Mouse (Mus musculus) liver, embryonic 12.5 days (tissue): Measurements from ENCODE around the gene Tuba3b. TPM values are rescaled to one million over a fixed set of nuclear protein-coding genes. Genes with fewer than 3 reads are reported as not detected.

Source experiments
- ATAC-seq: fragments of 200-750 bp; cut with Nextera tagmentation; 2 replicates; pipeline ENCODE4 v1.8.0; 2017; ENCODE audit warnings: moderate number of reproducible peaks, mild to moderate bottlenecking, moderate library complexity
- H3K27ac ChIP-seq: fragments of 300-500 bp; sonication (generic); 2 replicates; pipeline ENCODE4 v1.5.1; 2016; ENCODE audit warnings: mild to moderate bottlenecking
- H3K27me3 ChIP-seq: fragments of 300-500 bp; sonication (generic); replicated peaks from 2 replicates; pipeline ENCODE4 v1.6.1; 2016; ENCODE audit warnings: mild to moderate bottlenecking, moderate library complexity
- H3K36me3 ChIP-seq: fragments of 300-500 bp; sonication (generic); 2 replicates; pipeline ENCODE4 v1.6.1; 2016; ENCODE audit warnings: mild to moderate bottlenecking, moderate library complexity
- H3K4me1 ChIP-seq: fragments of 300-500 bp; sonication (generic); 2 replicates; pipeline ENCODE4 v1.6.1; 2016
- H3K4me2 ChIP-seq: fragments of 300-500 bp; sonication (generic); 2 replicates; pipeline ENCODE4 v1.6.1; 2016; ENCODE audit warnings: mild to moderate bottlenecking, moderate library complexity
- H3K4me3 ChIP-seq: fragments of 300-500 bp; sonication (generic); 2 replicates; pipeline ENCODE4 v1.5.1; 2016; ENCODE audit warnings: mild to moderate bottlenecking, moderate library complexity
- H3K9ac ChIP-seq: fragments of 300-500 bp; sonication (generic); 2 replicates; pipeline ENCODE4 v1.6.1; 2016; ENCODE audit warnings: mild to moderate bottlenecking, moderate library complexity
- H3K9me3 ChIP-seq: fragments of 300-500 bp; sonication (generic); replicated peaks from 2 replicates; pipeline ENCODE4 v1.6.1; 2016; ENCODE audit warnings: mild to moderate bottlenecking, moderate library complexity
- WGBS: fragments of 180-500 bp; shearing (Covaris S2); methylation state at CpG from one replicate; pipeline ENCODE4 v1.1.7; 2016; ENCODE audit not compliant: insufficient replicate concordance; 5-methylcytosine and 5-hydroxymethylcytosine counted together
- polyA plus RNA-seq: library from polyadenylated mRNA; unstranded; fragments of >200 nt; fragmentation: Nextera tagmentation; extraction: Ambion mirVana; gene quantifications from 2 replicates; pipeline ENCODE4 v1.2.1, GENCODE M21; 2016

The Tuba3b gene
- polyA plus RNA-seq, 1 experiment from 2014 or later: not detected

GRCm38 (mm10) chr6:145590501-145591293, 24.9 kb upstream of the Tuba3b start:
- Histone ChIP-seq H3K36me3 (no peaks in the 10 kb centered on the region), H3K4me2 (no peak overlapping the region), H3K9ac (no peak overlapping the region), H3K4me3 (no peak overlapping the region), H3K27ac (no peak overlapping the region), H3K9me3 (no peaks in the 10 kb centered on the region), H3K27me3 (no peaks in the 10 kb centered on the region), H3K4me1 (0 out of 2 replicates have a peak, but pooled peaks cover 3% of the 10 kb centered on the region)
- no peak for ATAC-seq
- 71% methylated on average over 11 of the region's 11 CpGs for WGBS

- ATAC-seq: no peak
- H3K4me1 ChIP-seq: 0 out of 2 replicates have a peak, but pooled peaks cover 3% of the 10 kb centered on the region
- no peak overlapping the region for H3K4me3 ChIP-seq
- WGBS: 70% methylated on average over 1 of the region's 1 CpGs
- no peak overlapping the region for H3K27ac ChIP-seq
- no peaks in the 10 kb centered on the region for H3K36me3 ChIP-seq
- no peak overlapping the region for H3K4me2 ChIP-seq
- no peaks in the 10 kb centered on the region for H3K9me3 ChIP-seq
- H3K9ac ChIP-seq: no peak overlapping the region
- H3K27me3 ChIP-seq: no peaks in the 10 kb centered on the region
These were observed 24.0 kb upstream of the Tuba3b start for GRCm38 (mm10) chr6:145591578-145591977.

- ATAC-seq: no peak
- H3K4me1 ChIP-seq: 0 out of 2 replicates have a peak, but pooled peaks cover 3% of the 10 kb centered on the region
- H3K9me3 ChIP-seq: no peaks in the 10 kb centered on the region
- no peaks in the 10 kb centered on the region for H3K36me3 ChIP-seq
- H3K9ac ChIP-seq: no peak overlapping the region
- no peak overlapping the region for H3K4me3 ChIP-seq
- H3K4me2 ChIP-seq: no peak overlapping the region
- H3K27me3 ChIP-seq: no peaks in the 10 kb centered on the region
- no peak overlapping the region for H3K27ac ChIP-seq
- 50% methylated on average over 6 of the region's 6 CpGs for WGBS
These were observed 23.5 kb upstream of the Tuba3b start for GRCm38 (mm10) chr6:145592036-145592435.

GRCm38 (mm10) chr6:145592531-145592998, 23.0 kb upstream of the Tuba3b start:
- Histone ChIP-seq H3K27ac (no peak overlapping the region), H3K4me3 (no peak overlapping the region), H3K4me2 (no peak overlapping the region), H3K9ac (no peak overlapping the region), H3K27me3 (no peaks in the 10 kb centered on the region), H3K9me3 (no peaks in the 10 kb centered on the region), H3K4me1 (0 out of 2 replicates have a peak, but pooled peaks cover 3% of the 10 kb centered on the region), H3K36me3 (no peaks in the 10 kb centered on the region)
- no peak for ATAC-seq
- 63% methylated on average over 8 of the region's 8 CpGs for WGBS

- H3K9ac ChIP-seq: no peak overlapping the region
- no peak for ATAC-seq
- 57% methylated on average over 7 of the region's 7 CpGs for WGBS
These were observed 21.6 kb upstream of the Tuba3b start for GRCm38 (mm10) chr6:145593991-145594390.

GRCm38 (mm10) chr6:145595905-145596304, 19.7 kb upstream of the Tuba3b start:
- WGBS: 49% methylated on average over 4 of the region's 4 CpGs
- Histone ChIP-seq H3K27ac (no peak overlapping the region), H3K4me2 (no peak overlapping the region), H3K4me3 (no peak overlapping the region), H3K36me3 (no peaks in the 10 kb centered on the region), H3K27me3 (no peaks in the 10 kb centered on the region), H3K9ac (no peak overlapping the region), H3K4me1 (0 out of 2 replicates have a peak, but pooled peaks cover 8% of the 10 kb centered on the region), H3K9me3 (no peaks in the 10 kb centered on the region)
- ATAC-seq: no peak

More at GRCm38 (mm10) chr6:145593991-145594390, 21.6 kb upstream of the Tuba3b start:
- Histone ChIP-seq H3K4me3 (no peak overlapping the region), H3K9me3 (no peaks in the 10 kb centered on the region), H3K36me3 (no peaks in the 10 kb centered on the region), H3K27ac (no peak overlapping the region), H3K27me3 (no peaks in the 10 kb centered on the region), H3K4me2 (no peak overlapping the region), H3K4me1 (0 out of 2 replicates have a peak, but pooled peaks cover 8% of the 10 kb centered on the region)

- Histone ChIP-seq H3K9me3 (no peaks in the 10 kb centered on the region), H3K4me1 (0 out of 2 replicates have a peak, but pooled peaks cover 5% of the 10 kb centered on the region), H3K27me3 (no peaks in the 10 kb centered on the region), H3K36me3 (no peaks in the 10 kb centered on the region), H3K27ac (no peak overlapping the region), H3K9ac (no peak overlapping the region), H3K4me2 (no peak overlapping the region), H3K4me3 (no peak overlapping the region)
- 43% methylated on average over 11 of the region's 11 CpGs for WGBS
- ATAC-seq: no peak
These were observed 16.6 kb upstream of the Tuba3b start for GRCm38 (mm10) chr6:145598794-145599555.

- Histone ChIP-seq H3K4me1 (no peaks in the 10 kb centered on the region), H3K27me3 (no peaks in the 10 kb centered on the region), H3K36me3 (no peaks in the 10 kb centered on the region), H3K4me3 (no peak overlapping the region), H3K9ac (no peak overlapping the region), H3K27ac (no peak overlapping the region), H3K4me2 (no peak overlapping the region), H3K9me3 (no peaks in the 10 kb centered on the region)
- ATAC-seq: no peak
- WGBS: 55% methylated on average over 2 of the region's 2 CpGs
These were observed 11.4 kb upstream of the Tuba3b start for GRCm38 (mm10) chr6:145604126-145604525.

- Histone ChIP-seq H3K4me2 (no peak overlapping the region), H3K27me3 (no peaks in the 10 kb centered on the region), H3K36me3 (no peaks in the 10 kb centered on the region), H3K4me3 (no peak overlapping the region), H3K9me3 (no peaks in the 10 kb centered on the region), H3K9ac (no peak overlapping the region), H3K4me1 (no peaks in the 10 kb centered on the region), H3K27ac (no peak overlapping the region)
- WGBS: 36% methylated on average over 4 of the region's 4 CpGs
- no peak for ATAC-seq
These were observed 10.9 kb upstream of the Tuba3b start for GRCm38 (mm10) chr6:145604648-145605047.

- no peak overlapping the region for H3K4me2 ChIP-seq
- H3K4me1 ChIP-seq: no peaks in the 10 kb centered on the region
- H3K36me3 ChIP-seq: no peaks in the 10 kb centered on the region
- no peaks in the 10 kb centered on the region for H3K27me3 ChIP-seq
- H3K27ac ChIP-seq: no peak overlapping the region
- no peak for ATAC-seq
- H3K4me3 ChIP-seq: no peak overlapping the region
- 43% methylated on average over 3 of the region's 3 CpGs for WGBS
- no peaks in the 10 kb centered on the region for H3K9me3 ChIP-seq
- H3K9ac ChIP-seq: no peak overlapping the region
These were observed 10.4 kb upstream of the Tuba3b start for GRCm38 (mm10) chr6:145605203-145605602.

- Histone ChIP-seq H3K27me3 (no peaks in the 10 kb centered on the region), H3K9ac (no peak overlapping the region), H3K4me3 (no peak overlapping the region), H3K9me3 (no peaks in the 10 kb centered on the region), H3K27ac (no peak overlapping the region), H3K4me1 (no peaks in the 10 kb centered on the region), H3K36me3 (no peaks in the 10 kb centered on the region), H3K4me2 (no peak overlapping the region)
- no peak for ATAC-seq
- WGBS: 77% methylated on average over 4 of the region's 4 CpGs
These were observed 7.8 kb upstream of the Tuba3b start for GRCm38 (mm10) chr6:145607746-145608145.

- no peak for ATAC-seq
- WGBS: 69% methylated on average over 5 of the region's 5 CpGs
- no peak overlapping the region for H3K4me3 ChIP-seq
These were observed 6.9 kb upstream of the Tuba3b start for GRCm38 (mm10) chr6:145608693-145609092.

More at GRCm38 (mm10) chr6:145608693-145609092, 6.9 kb upstream of the Tuba3b start:
- no peaks in the 10 kb centered on the region for H3K9me3 ChIP-seq
- H3K27ac ChIP-seq: no peak overlapping the region
- H3K4me1 ChIP-seq: no peaks in the 10 kb centered on the region
- no peak overlapping the region for H3K4me2 ChIP-seq
- H3K9ac ChIP-seq: no peak overlapping the region
- H3K27me3 ChIP-seq: no peaks in the 10 kb centered on the region
- no peaks in the 10 kb centered on the region for H3K36me3 ChIP-seq
